Mouse (Mus musculus): ENCODE measurements around the gene Braf. TPM values are rescaled to one million over a fixed set of nuclear protein-coding genes. Genes with fewer than 3 reads are reported as not detected.

The Braf gene
- total and polyA plus RNA-seq, 3 experiments, result 7.2 to 16.9 (median 15.0) TPM

GRCm38 (mm10) chr6:39606862-39607261 lies 118.4 kb downstream of the Braf start:
- H3K9ac ChIP-seq (ENCODE audit: low read depth, low read length), result no peak overlapping the region
- H3K4me1 ChIP-seq (ENCODE audit: control insufficient read depth, insufficient read depth, low read length), result peaks cover 3% of the 10 kb centered on the region
- H3K36me3 ChIP-seq (ENCODE audit: control insufficient read depth, insufficient read depth, low read length), result peaks cover 12% of the 10 kb centered on the region
- no peak overlapping the region for H3K27ac ChIP-seq
- H3K79me2 ChIP-seq (replicated peaks; ENCODE audit: control insufficient read depth, insufficient read depth, low read length), result no peaks in the 10 kb centered on the region
- TF ChIP-seq EP300 (IDR thresholded peaks at IDR 0.05; ENCODE audit: insufficient read depth, low read depth, low read length) (no peak), POLR2A (IDR thresholded peaks at IDR 0.05; ENCODE audit: insufficient read depth, low read depth, low read length) (no peak), CTCF (IDR thresholded peaks at IDR 0.05) (no peak)
- WGBS, result 45% methylated on average over 3 of the region's 3 CpGs
- no peak overlapping the region for H3K4me3 ChIP-seq
- DNase-seq, result no peak
- H3K27me3 ChIP-seq (ENCODE audit: control insufficient read depth, insufficient read depth, low read length), result no peaks in the 10 kb centered on the region
- intact Hi-C loops (cut with DNase I), result no loop called here

GRCm38 (mm10) chr6:39606056-39606455 lies 119.2 kb downstream of the Braf start:
- H3K4me3 ChIP-seq, result no peak overlapping the region
- TF ChIP-seq POLR2A (IDR thresholded peaks at IDR 0.05; ENCODE audit: insufficient read depth, low read depth, low read length) (no peak), CTCF (IDR thresholded peaks at IDR 0.05) (no peak), EP300 (IDR thresholded peaks at IDR 0.05; ENCODE audit: insufficient read depth, low read depth, low read length) (no peak)
- H3K36me3 ChIP-seq (ENCODE audit: control insufficient read depth, insufficient read depth, low read length), result peaks cover 12% of the 10 kb centered on the region
- WGBS, result 43% methylated on average over 6 of the region's 6 CpGs
- no peak for DNase-seq
- peaks cover 3% of the 10 kb centered on the region for H3K4me1 ChIP-seq (ENCODE audit: control insufficient read depth, insufficient read depth, low read length)
- H3K27me3 ChIP-seq (ENCODE audit: control insufficient read depth, insufficient read depth, low read length), result no peaks in the 10 kb centered on the region
- no peaks in the 10 kb centered on the region for H3K79me2 ChIP-seq (replicated peaks; ENCODE audit: control insufficient read depth, insufficient read depth, low read length)
- no peak overlapping the region for H3K27ac ChIP-seq
- no peak overlapping the region for H3K9ac ChIP-seq (ENCODE audit: low read depth, low read length)
- intact Hi-C loops (cut with DNase I), result no loop called here

GRCm38 (mm10) chr6:39604565-39604964 lies 120.7 kb downstream of the Braf start:
- Histone ChIP-seq H3K27me3 (ENCODE audit: control insufficient read depth, insufficient read depth, low read length) (no peaks in the 10 kb centered on the region), H3K27ac (no peak overlapping the region), H3K9ac (ENCODE audit: low read depth, low read length) (no peak overlapping the region), H3K4me3 (no peak overlapping the region), H3K79me2 (replicated peaks; ENCODE audit: control insufficient read depth, insufficient read depth, low read length) (no peaks in the 10 kb centered on the region), H3K4me1 (ENCODE audit: control insufficient read depth, insufficient read depth, low read length) (peaks cover 3% of the 10 kb centered on the region), H3K36me3 (ENCODE audit: control insufficient read depth, insufficient read depth, low read length) (peaks cover 13% of the 10 kb centered on the region)
- intact Hi-C loops (cut with DNase I), result no loop called here
- 83% methylated on average over 5 of the region's 5 CpGs for WGBS
- no peak for DNase-seq
- TF ChIP-seq POLR2A (IDR thresholded peaks at IDR 0.05; ENCODE audit: insufficient read depth, low read depth, low read length) (no peak), EP300 (IDR thresholded peaks at IDR 0.05; ENCODE audit: insufficient read depth, low read depth, low read length) (no peak)

GRCm38 (mm10) chr6:39601828-39602227 lies 123.4 kb downstream of the Braf start:
- intact Hi-C loops (cut with DNase I), result no loop called here
- TF ChIP-seq EP300 (IDR thresholded peaks at IDR 0.05; ENCODE audit: insufficient read depth, low read depth, low read length) (no peak), CTCF (IDR thresholded peaks at IDR 0.05) (no peak), POLR2A (IDR thresholded peaks at IDR 0.05; ENCODE audit: insufficient read depth, low read depth, low read length) (no peak)
- Histone ChIP-seq H3K4me1 (ENCODE audit: control insufficient read depth, insufficient read depth, low read length) (peaks cover 3% of the 10 kb centered on the region), H3K27me3 (ENCODE audit: control insufficient read depth, insufficient read depth, low read length) (no peaks in the 10 kb centered on the region), H3K4me3 (no peak overlapping the region), H3K9ac (ENCODE audit: low read depth, low read length) (no peak overlapping the region), H3K36me3 (ENCODE audit: control insufficient read depth, insufficient read depth, low read length) (peaks cover 17% of the 10 kb centered on the region), H3K27ac (no peak overlapping the region), H3K79me2 (replicated peaks; ENCODE audit: control insufficient read depth, insufficient read depth, low read length) (no peaks in the 10 kb centered on the region)
- 68% methylated on average over 3 of the region's 3 CpGs for WGBS
- DNase-seq, result no peak

- Histone ChIP-seq H3K79me2 (replicated peaks; ENCODE audit: control insufficient read depth, insufficient read depth, low read length) (no peaks in the 10 kb centered on the region), H3K27me3 (ENCODE audit: control insufficient read depth, insufficient read depth, low read length) (no peaks in the 10 kb centered on the region), H3K36me3 (ENCODE audit: control insufficient read depth, insufficient read depth, low read length) (peaks cover 14% of the 10 kb centered on the region), H3K27ac (no peak overlapping the region), H3K4me1 (ENCODE audit: control insufficient read depth, insufficient read depth, low read length) (peaks cover 3% of the 10 kb centered on the region), H3K4me3 (no peak overlapping the region), H3K9ac (ENCODE audit: low read depth, low read length) (no peak overlapping the region)
- 95% methylated on average over 3 of the region's 3 CpGs for WGBS
- no peak for DNase-seq
- no peak for TF ChIP-seq CTCF (IDR thresholded peaks at IDR 0.05)
- TF ChIP-seq EP300 (IDR thresholded peaks at IDR 0.05; ENCODE audit: insufficient read depth, low read depth, low read length), result no peak
- TF ChIP-seq POLR2A (IDR thresholded peaks at IDR 0.05; ENCODE audit: insufficient read depth, low read depth, low read length), result no peak
- intact Hi-C loops (cut with DNase I), result no loop called here
These were observed 124.4 kb downstream of the Braf start for GRCm38 (mm10) chr6:39600851-39601250.

- intact Hi-C loops (cut with DNase I), result loop anchor here (1.0 to 5.0 kb wide), 2 partner anchors 19 to 135 kb away; partner anchors contain the start of genes Adck2 and Braf
- Histone ChIP-seq H3K4me1 (ENCODE audit: control insufficient read depth, insufficient read depth, low read length) (peaks cover 6% of the 10 kb centered on the region), H3K27me3 (ENCODE audit: control insufficient read depth, insufficient read depth, low read length) (no peaks in the 10 kb centered on the region), H3K9ac (ENCODE audit: low read depth, low read length) (peak within 1 kb of the TSS; percentile 95), H3K27ac (peak within 1 kb of the TSS; percentile 99), H3K36me3 (ENCODE audit: control insufficient read depth, insufficient read depth, low read length) (peaks cover 6% of the 10 kb centered on the region), H3K79me2 (replicated peaks; ENCODE audit: control insufficient read depth, insufficient read depth, low read length) (peaks cover 3% of the 10 kb centered on the region; the same call in 1 of the 2 replicates), H3K4me3 (peak within 1 kb of the TSS; percentile 80)
- 1% methylated on average over 56 of the region's 56 CpGs for WGBS
- DNase-seq, result peak; percentile 95 to 96
- 0 out of 2 replicates have a peak, but pooled peaks have one; percentile 66 for TF ChIP-seq EP300 (IDR thresholded peaks at IDR 0.05; ENCODE audit: insufficient read depth, low read depth, low read length)
- no peak for TF ChIP-seq CTCF (IDR thresholded peaks at IDR 0.05)
- peak; percentile 95 for TF ChIP-seq POLR2A (IDR thresholded peaks at IDR 0.05; ENCODE audit: insufficient read depth, low read depth, low read length)
These were observed 132.7 kb downstream of the Braf start, which contains the start of gene Ndufb2 for GRCm38 (mm10) chr6:39592401-39593214. Gene Ndufb2, plus strand, starts transcription at chr6:39592574.

All from heart, adult 2 months (tissue).